Mouse (Mus musculus) midbrain, postnatal 0 days (tissue): ENCODE measurements around the gene Epas1. TPM values are rescaled to one million over a fixed set of nuclear protein-coding genes. Genes with fewer than 3 reads are reported as not detected.

Experiments
- ATAC-seq: fragments of 200-750 bp; cut with Nextera tagmentation; 2 replicates; pipeline ENCODE4 v1.8.0; 2017; ENCODE audit warnings: moderate number of reproducible peaks, mild to moderate bottlenecking, moderate TSS enrichment, moderate library complexity; ENCODE audit not compliant: low FRiP score
- DNase-seq: peaks from one replicate; pipeline ENCODE4 v3.0.0-alpha.2; 2015; ENCODE audit warnings: low spot score
- H3K27ac ChIP-seq: fragments of 300-500 bp; sonication (generic); 2 replicates; pipeline ENCODE4 v1.5.1; 2014; ENCODE audit warnings: low read depth, mild to moderate bottlenecking, low read length, mixed read lengths
- H3K27me3 ChIP-seq: fragments of 300-500 bp; sonication (generic); 2 replicates; pipeline ENCODE4 v1.6.1; 2014; ENCODE audit warnings: low read length, control low read depth, mixed read lengths; ENCODE audit not compliant: insufficient read depth
- H3K36me3 ChIP-seq: fragments of 300-500 bp; sonication (generic); 2 replicates; pipeline ENCODE4 v1.6.1; 2014; ENCODE audit warnings: low read length, control low read depth, mixed read lengths; ENCODE audit not compliant: insufficient read depth
- H3K4me1 ChIP-seq: fragments of 300-500 bp; sonication (generic); 2 replicates; pipeline ENCODE4 v1.6.1; 2014; ENCODE audit warnings: mild to moderate bottlenecking, control low read depth, antibody characterized with exemption, low read length, mixed read lengths; ENCODE audit not compliant: insufficient read depth
- H3K4me2 ChIP-seq: fragments of 300-500 bp; sonication (generic); 2 replicates; pipeline ENCODE4 v1.6.1; 2014; ENCODE audit warnings: low read depth, mild to moderate bottlenecking, low read length, mixed read lengths; ENCODE audit not compliant: poor library complexity, severe bottlenecking
- H3K4me3 ChIP-seq: fragments of 300-500 bp; sonication (generic); 2 replicates; pipeline ENCODE4 v1.5.1; 2014; ENCODE audit warnings: low read depth, mild to moderate bottlenecking, low read length, moderate library complexity
- H3K9ac ChIP-seq: fragments of 300-500 bp; sonication (generic); replicated peaks from 2 replicates; pipeline ENCODE4 v1.6.1; 2014; ENCODE audit warnings: mild to moderate bottlenecking, low read length, moderate library complexity, mixed read lengths; ENCODE audit not compliant: poor library complexity, severe bottlenecking
- H3K9me3 ChIP-seq: fragments of 300-500 bp; sonication (generic); 2 replicates; pipeline ENCODE4 v1.6.1; 2016; ENCODE audit warnings: low read length, control low read depth
- CTCF ChIP-seq: IDR thresholded peaks from 2 replicates; pipeline ENCODE4 v1.5.1; 2016; ENCODE audit warnings: antibody characterized with exemption, mild to moderate bottlenecking
- WGBS: fragments of 180-500 bp; shearing (Covaris S2); extraction: QIAGEN DNeasy Blood & Tissue Kit; methylation state at CpG from one replicate; pipeline ENCODE4 v1.1.7; 2014; 5-methylcytosine and 5-hydroxymethylcytosine counted together
- polyA plus RNA-seq: library from polyadenylated mRNA; unstranded; fragments of >200 nt; fragmentation: Nextera tagmentation; extraction: Ambion mirVana; gene quantifications from 2 replicates; pipeline ENCODE4 v1.2.1, GENCODE M21; 2015
- total RNA-seq: library from RNA; depleted of rRNA; stranded (reverse); fragments of >200 nt; gene quantifications from 2 replicates; pipeline ENCODE4 v1.2.3, GENCODE M21; 2014; rRNA removed

The Epas1 gene
- total and polyA plus RNA-seq, 2 experiments from 2014 or later, result 6.3 to 17.5 TPM

DNA sequence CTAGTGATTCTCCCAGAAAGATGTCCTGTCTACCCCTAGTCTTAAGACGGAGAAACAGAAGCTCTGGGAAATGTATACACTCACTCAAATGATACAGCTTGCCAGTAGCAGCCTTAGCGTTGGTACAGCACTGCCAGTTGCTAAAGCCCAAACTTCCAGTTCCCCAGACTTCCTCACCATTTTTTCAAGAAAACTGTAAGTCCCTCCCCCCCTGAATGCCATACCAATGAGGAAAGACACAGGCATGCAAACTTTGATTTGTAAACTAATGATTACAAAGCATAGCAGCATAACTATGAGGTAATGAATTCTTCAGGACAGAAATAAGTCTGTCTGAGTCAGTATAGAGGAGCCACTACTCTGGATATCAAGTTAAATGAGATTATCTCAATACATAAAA lies 124.2 kb downstream of the Epas1 start:
- no peak overlapping the region for H3K27ac ChIP-seq
- DNase-seq (no peak), ATAC-seq (no peak)
- no peak for TF ChIP-seq CTCF
- H3K4me2 ChIP-seq, result no peak overlapping the region
- no peak overlapping the region for H3K4me3 ChIP-seq
- no peaks in the 10 kb centered on the region for H3K9me3 ChIP-seq
- H3K4me1 ChIP-seq, result no peaks in the 10 kb centered on the region
- no peaks in the 10 kb centered on the region for H3K36me3 ChIP-seq
- no peaks in the 10 kb centered on the region for H3K27me3 ChIP-seq
- 81% methylated on average over 2 of the region's 2 CpGs for WGBS
- no peak overlapping the region for H3K9ac ChIP-seq

DNA sequence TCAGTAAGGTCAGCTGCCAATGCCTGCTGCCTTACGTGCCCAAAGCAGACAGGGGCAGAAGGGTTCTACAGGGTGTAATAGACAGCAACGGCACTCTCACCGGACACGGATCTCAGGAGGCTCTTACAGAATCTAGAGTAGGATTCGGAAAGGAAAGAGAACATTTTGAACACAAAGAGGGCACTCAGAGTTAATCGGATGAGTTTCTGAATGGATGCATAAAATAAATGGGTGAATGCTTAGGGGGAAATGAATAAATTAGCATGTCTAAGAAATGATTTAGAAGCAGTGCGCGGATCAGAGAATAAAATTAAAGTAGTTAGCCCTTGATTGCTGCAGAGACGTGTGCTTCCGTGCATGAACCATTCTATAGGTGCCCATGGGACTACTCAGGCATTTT lies 126.6 kb downstream of the Epas1 start:
- Histone ChIP-seq H3K4me1 (no peaks in the 10 kb centered on the region), H3K4me3 (no peak overlapping the region), H3K9me3 (no peaks in the 10 kb centered on the region), H3K36me3 (no peaks in the 10 kb centered on the region), H3K27me3 (no peaks in the 10 kb centered on the region), H3K4me2 (no peak overlapping the region), H3K9ac (no peak overlapping the region), H3K27ac (no peak overlapping the region)
- DNase-seq, result no peak
- ATAC-seq, result no peak
- TF ChIP-seq CTCF, result no peak
- WGBS, result 35% methylated on average over 10 of the region's 10 CpGs

DNA sequence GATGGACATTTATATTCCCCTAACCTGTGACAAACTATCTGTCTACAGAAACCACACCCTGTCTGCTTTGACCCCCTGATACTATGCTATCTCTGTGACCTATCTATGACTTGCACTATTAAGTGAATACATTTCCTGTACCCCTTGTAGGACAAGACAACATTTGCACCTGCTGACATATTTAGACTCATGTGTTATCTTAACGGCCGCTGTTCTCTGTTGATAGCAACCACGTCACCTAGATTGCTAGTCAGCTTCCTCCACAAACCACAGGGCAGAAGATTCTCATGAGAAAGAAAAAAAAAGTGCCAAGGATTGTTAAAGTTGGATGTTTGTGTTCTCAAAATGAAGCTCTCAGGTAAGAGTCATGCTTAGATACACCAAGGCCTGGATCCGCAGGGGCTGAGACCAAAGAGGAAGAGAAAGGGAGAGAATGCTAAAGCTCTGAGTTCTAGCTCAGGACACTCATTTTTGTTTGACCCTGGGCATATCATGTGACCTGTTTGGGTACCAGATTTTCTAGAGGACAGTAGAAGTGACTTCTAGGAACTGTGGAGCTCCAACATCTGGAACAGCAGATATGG lies 127.1 kb downstream of the Epas1 start:
- no peaks in the 10 kb centered on the region for H3K4me1 ChIP-seq
- TF ChIP-seq CTCF, result no peak
- no peaks in the 10 kb centered on the region for H3K9me3 ChIP-seq
- H3K27ac ChIP-seq, result no peak overlapping the region
- no peaks in the 10 kb centered on the region for H3K27me3 ChIP-seq
- no peak overlapping the region for H3K4me2 ChIP-seq
- DNase-seq (no peak), ATAC-seq (no peak)
- H3K9ac ChIP-seq, result no peak overlapping the region
- WGBS, result 91% methylated on average over 4 of the region's 4 CpGs
- H3K4me3 ChIP-seq, result no peak overlapping the region
- H3K36me3 ChIP-seq, result no peaks in the 10 kb centered on the region

Other genes starting within 250 kb of the Epas1 start
- not detected in 2 replicates for gene Gm10309, start 248.5 kb upstream of the Epas1 start, total RNA-seq
- 0.11 and 0.32 TPM in 2 replicates for gene Gm10309, start 248.5 kb upstream of the Epas1 start, polyA plus RNA-seq
- not detected in 2 replicates for gene Tmem247, start 163.6 kb downstream of the Epas1 start, total RNA-seq
- not detected in 2 replicates for gene Tmem247, start 163.6 kb downstream of the Epas1 start, polyA plus RNA-seq
- not detected in 2 replicates for gene Atp6v1e2, start 194.2 kb downstream of the Epas1 start, total RNA-seq
- 0.33 TPM in 1 of 2 replicates, not detected in the other for gene Atp6v1e2, start 194.2 kb downstream of the Epas1 start, polyA plus RNA-seq
- 23.1 and 26.3 TPM in 2 replicates for gene Rhoq, start 209.4 kb downstream of the Epas1 start, total RNA-seq
- gene Rhoq, start 209.4 kb downstream of the Epas1 start, polyA plus RNA-seq, result 4.3 and 5.1 TPM in 2 replicates